Mouse (Mus musculus): ENCODE measurements around the gene Palb2.
A peak's percentile ranks its signal among the peaks of the same experiment; 100 is the strongest.
"Not testable (repeated sequence)": the region's sequence is repeated elsewhere in the genome, so short reads cannot be mapped to it uniquely, and the experiment has no call there.

Gene Palb2

GRCm38 (mm10) chr7:122132497-122133337, at the start of gene Palb2, which contains the start of gene Dctn5:
Gene Palb2 (minus strand): TSS chr7:122132985.
Gene Dctn5 (plus strand): TSS chr7:122133041.
- DNase-seq (ENCODE audit: low spot score) = peak; percentile 98

DNA sequence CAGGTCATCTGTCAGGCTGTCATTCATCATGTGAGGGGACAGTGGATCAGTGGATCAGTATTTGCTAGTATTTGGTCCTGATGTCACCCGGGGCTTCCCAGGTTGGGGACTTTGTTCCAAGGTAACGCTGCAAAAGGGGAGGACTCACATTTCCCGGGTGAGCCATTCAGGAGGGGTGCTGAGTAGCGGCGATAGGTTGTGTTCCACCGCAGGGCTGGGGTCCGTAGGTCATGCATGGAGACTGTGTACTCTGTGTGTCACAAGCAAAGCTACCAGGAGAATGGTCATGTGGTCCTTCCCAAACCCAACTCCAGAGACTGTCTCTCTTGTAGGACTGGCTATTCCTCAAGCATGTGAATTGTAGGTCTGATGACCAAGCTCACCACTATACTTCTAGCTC, 47.9 kb upstream of the Palb2 start:
- DNase-seq (ENCODE audit: low spot score) = no peak

DNA sequence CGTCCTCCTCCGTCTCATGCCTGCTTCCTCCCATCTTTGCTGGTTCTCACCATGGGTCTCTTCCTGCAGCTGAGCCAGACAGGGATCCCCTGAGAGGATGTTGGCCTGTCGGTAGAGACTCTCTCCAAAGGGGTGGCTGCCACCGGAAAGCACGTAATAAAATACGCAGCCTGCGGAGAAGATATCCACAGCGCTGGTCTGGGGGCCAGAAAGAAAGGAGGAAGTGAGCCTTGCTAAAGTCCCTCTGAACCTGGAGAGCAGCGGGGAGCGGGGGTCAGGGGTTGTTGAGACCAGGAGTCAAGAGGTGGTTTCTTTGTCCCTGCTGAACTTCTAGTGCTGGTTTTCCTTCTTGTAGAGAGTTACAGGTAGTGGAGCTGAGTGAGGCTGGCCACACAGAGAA, 38.8 kb upstream of the Palb2 start:
- DNase-seq (ENCODE audit: low spot score) = no peak

DNA sequence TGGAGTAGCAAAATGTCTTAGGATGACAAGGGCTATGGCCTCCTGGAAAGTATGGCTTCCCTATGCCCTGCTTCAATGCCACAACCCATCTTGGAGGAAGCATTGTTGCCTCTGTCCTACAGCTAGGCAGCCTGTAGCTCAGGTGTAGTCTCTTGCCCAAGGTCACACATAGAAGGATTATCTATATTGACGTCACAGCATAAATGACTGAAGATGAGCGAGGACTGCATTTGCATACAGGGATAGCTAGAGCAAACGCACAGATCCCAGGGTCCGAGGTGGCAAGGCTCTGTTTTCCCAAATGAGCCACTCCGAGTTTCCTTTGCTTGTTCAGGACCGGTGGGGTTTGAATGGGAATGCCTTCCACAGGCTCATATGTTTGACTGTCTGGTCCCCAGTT, 37.9 kb upstream of the Palb2 start:
- DNase-seq (ENCODE audit: low spot score) = no peak

- no peak for DNase-seq (ENCODE audit: low spot score)
Observed at GRCm38 (mm10) chr7:122167203-122167602, 34.4 kb upstream of the Palb2 start.

DNA sequence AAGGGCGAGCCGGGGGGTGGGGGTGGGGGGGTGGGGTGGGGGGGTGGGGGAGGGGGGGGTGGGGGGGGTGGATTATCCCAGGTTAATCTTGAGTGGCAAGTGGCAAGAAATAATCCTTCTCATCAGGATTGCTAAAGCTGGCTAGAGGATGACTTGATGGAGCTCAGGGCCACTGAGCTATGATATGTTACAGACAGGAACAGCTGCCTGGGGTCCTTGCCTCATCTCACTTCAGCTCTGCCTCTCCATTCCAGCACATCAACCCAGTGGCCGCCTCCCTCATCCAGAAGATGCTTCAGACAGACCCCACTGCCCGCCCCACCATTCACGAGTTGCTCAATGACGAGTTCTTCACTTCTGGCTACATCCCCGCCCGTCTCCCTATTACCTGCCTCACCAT, 31.0 kb upstream of the Palb2 start:
- no peak for DNase-seq (ENCODE audit: low spot score)

GRCm38 (mm10) chr7:122160037-122160436, 27.3 kb upstream of the Palb2 start:
- DNase-seq (ENCODE audit: low spot score) = no peak

DNA sequence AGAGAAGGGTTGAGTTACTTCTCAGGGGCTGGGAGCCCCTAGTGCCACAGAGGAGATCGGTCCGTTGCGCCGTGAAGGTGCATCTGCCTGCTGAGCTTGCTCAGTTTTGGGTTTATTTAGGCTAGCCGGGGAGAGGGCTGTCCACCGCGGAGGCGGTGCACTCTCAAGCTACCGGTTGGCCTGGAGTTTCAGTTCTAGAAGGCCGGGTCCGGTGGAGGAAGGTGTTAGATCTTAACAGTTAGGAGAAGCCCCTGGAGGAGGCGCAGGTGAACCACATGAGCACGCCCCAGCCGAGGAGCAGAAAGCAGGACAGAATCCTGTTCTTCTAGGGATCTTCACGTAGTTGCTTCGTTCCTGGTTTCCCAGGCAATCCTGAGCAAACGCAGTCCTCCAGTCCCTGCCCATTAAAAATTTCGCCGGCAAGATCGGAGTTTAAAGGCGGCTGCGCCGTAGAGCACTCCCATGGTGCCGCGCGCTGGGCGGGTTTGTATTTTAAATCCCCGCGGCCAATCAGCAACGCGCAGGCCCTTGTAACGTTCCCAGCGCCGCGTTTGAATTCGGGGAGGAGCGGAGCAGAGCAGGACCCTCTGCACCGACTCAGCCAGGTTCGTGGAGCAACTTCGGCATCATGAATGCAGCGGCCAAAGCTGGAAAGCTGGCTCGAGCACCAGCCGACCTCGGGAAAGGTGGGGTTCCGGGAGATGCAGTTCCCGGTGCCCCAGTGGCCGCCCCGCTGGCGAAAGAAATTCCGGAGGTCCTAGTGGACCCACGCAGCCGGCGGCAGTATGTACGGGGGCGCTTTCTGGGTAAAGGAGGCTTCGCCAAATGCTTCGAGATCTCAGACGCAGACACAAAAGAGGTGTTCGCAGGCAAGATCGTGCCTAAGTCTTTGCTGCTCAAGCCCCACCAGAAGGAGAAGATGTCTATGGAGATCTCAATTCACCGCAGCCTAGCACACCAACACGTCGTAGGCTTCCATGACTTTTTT, 26.4 kb upstream of the Palb2 start, which contains the start of gene Plk1:
Gene Plk1, plus strand, starts transcription at position 525 of the 988 bp plus-strand sequence.
- peak; percentile 74 for DNase-seq (ENCODE audit: low spot score)

DNA sequence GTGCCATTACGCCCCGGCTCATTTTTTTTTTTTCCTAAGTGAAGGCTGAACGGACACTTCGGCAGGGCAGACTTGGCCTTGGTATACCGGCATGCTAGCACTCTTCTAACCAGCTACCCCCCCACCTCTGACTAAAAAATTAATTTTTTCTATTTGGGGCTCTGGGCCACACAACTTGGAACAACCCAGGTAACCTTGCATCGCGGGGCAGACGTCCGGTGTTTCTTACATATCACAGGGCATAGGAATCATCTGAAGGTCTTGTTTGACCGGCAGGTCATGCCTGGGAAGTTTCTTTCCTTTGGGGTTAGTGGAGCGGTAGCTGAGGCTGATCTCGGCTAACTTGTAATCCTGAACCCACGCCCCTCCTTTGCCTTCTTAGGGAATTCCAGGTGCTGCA, 25.7 kb upstream of the Palb2 start:
- no peak for DNase-seq (ENCODE audit: low spot score)

- DNase-seq (ENCODE audit: low spot score) = no peak
Observed at GRCm38 (mm10) chr7:122152473-122152872, 19.7 kb upstream of the Palb2 start.

GRCm38 (mm10) chr7:122140991-122141390, 8.2 kb upstream of the Palb2 start:
- no peak for DNase-seq (ENCODE audit: low spot score)

DNA sequence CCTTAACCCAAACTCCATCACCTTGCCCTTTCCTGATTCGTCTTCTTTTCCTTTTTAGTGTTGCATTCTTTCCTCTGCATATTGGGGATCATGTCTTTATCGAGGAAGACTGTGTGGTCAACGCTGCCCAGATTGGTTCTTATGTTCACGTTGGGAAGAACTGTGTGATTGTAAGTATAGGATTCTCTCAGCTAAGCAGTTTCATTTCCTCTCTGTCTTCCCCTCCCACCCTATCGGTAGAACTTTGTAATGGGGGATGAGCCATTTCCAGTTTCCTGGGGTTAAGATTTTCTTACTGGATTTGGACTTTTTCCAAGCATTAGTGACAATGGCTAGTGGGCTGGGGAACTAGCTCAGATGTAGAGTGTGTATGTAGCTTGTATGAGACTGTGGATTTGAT, 5.4 kb upstream of the Palb2 start:
- no peak for DNase-seq (ENCODE audit: low spot score)

- DNase-seq (ENCODE audit: low spot score) = no peak
Observed at GRCm38 (mm10) chr7:122137071-122137470, 4.3 kb upstream of the Palb2 start.

- peak; percentile 14 for DNase-seq (ENCODE audit: low spot score)
Observed at GRCm38 (mm10) chr7:122135070-122135469, 2.3 kb upstream of the Palb2 start.

DNA sequence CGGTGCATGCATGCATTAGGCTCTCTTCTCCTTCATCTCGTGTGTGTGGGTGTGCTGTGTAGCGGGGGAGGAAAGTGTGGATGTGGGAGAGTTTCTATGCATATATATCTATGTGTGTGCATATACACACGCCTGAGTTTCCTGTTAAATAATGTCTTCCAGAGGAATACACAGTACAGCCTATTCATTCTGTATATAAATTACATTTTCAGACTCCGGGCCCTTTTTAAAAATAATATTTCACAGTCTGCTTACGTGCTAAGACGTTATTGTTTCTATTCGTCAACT, 497 bp upstream of the Palb2 start:
- no peak for DNase-seq (ENCODE audit: low spot score)

DNA sequence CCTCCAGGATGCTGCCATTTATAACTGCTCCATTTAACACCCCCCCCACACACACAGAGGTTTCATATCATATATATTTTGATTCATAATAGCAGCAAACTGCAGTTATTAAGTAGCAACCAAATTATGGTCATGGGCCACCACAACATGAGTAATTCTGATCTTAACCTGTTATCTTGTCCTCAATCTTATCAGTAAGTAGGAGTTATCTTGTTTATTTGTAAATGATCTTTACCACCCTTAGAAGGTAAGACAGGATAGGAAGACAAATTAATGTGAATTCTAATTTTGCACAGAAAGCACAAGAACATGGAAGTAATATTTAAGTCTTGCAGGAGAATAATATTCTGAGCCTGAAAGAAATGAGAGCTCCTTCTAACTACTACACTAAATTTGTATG, 951 bp downstream of the Palb2 start:
- no peak for DNase-seq (ENCODE audit: low spot score)

DNA sequence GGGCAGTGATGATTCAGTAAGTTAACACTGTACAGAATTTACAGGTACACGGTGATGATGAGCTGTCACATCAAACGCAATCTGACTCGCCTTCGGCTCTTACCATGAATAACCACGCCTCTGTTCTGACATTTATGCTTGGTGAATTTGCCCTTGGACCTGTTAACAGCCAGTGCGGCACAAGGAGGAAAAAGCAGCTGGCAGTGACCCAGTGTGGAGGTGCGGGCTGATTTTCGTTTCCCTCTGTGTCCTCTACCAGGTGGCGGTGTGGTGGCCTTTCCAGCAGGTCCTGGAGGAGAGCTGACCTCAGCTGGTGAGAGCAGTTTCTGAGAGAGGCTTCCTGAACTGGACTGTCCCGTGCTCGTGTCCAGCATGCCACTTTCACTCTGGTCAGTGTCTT, 5.8 kb downstream of the Palb2 start:
- DNase-seq (ENCODE audit: low spot score) = no peak

DNA sequence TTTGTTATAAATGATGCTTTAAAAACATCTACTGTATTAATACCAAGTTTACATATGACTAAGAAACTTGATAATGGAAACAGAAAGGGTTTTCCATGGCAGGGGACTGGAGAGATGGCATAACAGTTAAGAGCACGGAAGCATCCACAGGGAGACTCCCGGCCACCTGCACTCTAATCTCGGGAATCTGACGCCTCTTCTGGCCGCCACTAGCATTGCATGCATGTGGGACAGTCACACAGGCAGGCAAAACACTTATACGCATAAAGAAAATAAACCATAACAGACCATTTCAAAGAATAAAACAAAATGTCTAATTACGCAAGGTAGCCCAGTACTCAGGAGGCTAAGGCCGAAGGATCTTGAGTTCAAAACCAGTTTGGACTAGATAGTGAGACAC, 7.1 kb downstream of the Palb2 start:
- no peak for DNase-seq (ENCODE audit: low spot score)

DNA sequence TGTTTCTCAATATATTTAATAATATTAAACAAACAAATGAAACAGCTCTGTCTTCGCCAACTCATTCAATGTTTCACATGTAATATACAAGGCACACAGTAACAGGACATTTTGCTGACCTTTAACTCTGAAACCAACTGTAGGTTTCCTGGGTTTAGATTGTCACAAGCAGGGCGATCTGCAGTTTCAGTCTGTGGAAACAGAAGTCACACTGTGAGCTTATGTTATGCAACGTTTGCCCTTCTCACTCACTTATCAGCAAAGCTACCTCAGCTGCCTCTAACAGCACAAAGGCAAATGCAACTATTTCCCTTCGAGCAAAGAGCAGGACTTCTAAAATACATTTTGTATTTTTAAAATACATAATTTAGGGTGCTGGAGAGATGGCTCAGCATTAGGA, 9.3 kb downstream of the Palb2 start:
- no peak for DNase-seq (ENCODE audit: low spot score)

DNA sequence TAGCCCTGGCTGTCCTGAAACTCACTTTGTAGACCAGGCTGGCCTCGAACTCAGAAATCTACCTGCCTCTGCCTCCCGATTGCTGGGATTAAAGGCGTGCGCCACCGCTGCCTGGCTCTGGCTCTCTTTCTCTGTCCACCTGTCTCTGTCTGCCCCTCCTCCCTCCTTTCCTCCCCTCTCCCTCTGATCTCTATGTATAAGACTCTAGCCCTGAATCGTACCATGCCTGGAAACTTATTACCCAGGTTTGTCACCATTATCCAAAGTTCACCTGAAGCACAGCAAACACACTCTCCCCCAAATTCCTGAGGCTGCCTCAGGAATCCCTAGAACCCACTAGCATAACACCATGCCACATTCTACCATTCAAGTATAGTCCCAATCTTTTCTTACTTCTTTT, 24.6 kb downstream of the Palb2 start:
- DNase-seq (ENCODE audit: low spot score) = no peak

DNA sequence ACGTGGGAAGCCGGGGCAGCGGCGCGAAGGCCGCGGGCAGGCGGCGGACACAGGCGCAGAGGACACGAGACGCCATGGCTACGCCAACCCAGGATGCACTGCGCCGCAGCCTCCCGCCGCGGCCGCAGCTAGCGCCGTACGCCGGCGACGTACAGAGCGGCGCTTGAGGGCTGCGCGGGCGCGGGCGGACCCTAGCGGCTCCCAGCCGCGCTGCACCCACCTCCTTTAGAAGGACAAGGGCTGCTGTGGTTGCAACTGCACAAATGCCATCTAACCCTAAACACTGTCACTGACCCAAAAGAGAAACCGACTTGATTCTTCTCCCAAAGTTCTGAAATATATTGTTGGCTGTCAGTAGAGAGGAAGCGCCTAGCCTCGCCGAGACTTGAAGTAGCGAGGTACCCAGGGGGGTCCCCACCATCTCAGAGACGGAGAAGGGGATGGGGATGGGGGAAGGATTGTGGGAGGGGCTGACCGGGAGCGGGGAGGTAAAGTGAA, 31.0 kb downstream of the Palb2 start, which contains the start of gene Ndufab1:
Gene Ndufab1, minus strand, starts transcription at position 140 of the 498 bp plus-strand sequence.
- DNase-seq (ENCODE audit: low spot score) = peak; percentile 86

DNA sequence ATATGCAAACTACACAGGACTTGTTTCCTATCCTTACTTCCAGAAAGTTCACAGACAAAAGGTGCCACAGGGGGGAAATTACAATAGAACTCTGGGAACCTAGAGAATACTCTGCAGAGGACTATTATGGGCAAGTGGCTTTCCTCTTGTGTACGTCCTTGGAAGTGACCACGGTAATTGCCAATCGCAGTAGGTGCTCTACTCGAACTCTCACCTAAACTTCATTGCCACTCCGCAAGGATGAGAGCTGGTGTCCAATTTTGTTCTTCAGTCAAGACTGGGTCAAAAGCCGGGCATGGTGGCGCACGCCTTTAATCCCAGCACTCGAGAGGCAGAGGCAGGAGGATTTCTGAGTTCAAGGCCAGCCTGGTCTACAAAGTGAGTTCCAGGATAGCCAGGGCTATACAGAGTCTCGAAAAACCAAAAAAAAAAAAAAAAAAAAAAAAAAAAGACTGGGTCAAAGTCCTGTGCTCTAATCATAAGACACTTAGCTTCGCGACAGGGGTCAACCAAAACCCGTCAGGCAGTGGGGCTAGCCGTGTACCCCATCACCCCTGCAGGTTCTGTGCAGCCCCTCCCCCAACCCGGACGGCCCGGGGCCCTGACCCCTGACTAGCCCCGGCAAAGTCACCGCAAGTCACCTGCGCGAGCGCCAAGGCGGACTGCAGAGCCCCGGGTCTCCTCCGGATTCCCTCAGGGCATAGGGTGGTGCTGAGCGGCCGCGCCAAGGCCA, 31.6 kb downstream of the Palb2 start:
- DNase-seq (ENCODE audit: low spot score) = not testable (repeated sequence)

Data from layer of hippocampus, adult 11-12 months (tissue).